Mouse (Mus musculus) lung, postnatal 0 days (tissue): ENCODE data around the gene Tspan5. TPM values are rescaled to one million over a fixed set of nuclear protein-coding genes. Genes with fewer than 3 reads are reported as not detected.
A peak's percentile ranks its signal among the peaks of the same experiment; 100 is the strongest.

Experiments used
- ATAC-seq: fragments of 200-750 bp; cut with Nextera tagmentation; 2 replicates; pipeline ENCODE4 v1.8.0; 2017; ENCODE audit warnings: moderate library complexity
- DNase-seq: peaks from one replicate; pipeline ENCODE4 v3.0.0-alpha.2; 2016; ENCODE audit warnings: low spot score
- H3K27ac ChIP-seq: fragments of 300-500 bp; sonication (generic); 2 replicates; pipeline ENCODE4 v1.5.1; 2014; ENCODE audit warnings: antibody characterized with exemption, mild to moderate bottlenecking, low read length, mixed read lengths
- H3K27me3 ChIP-seq: fragments of 300-500 bp; sonication (generic); replicated peaks from 2 replicates; pipeline ENCODE4 v1.6.1; 2014; ENCODE audit warnings: low read length, mixed read lengths; ENCODE audit not compliant: insufficient read depth
- H3K36me3 ChIP-seq: fragments of 300-500 bp; sonication (generic); 2 replicates; pipeline ENCODE4 v1.6.1; 2014; ENCODE audit warnings: low read length, mixed read lengths; ENCODE audit not compliant: insufficient read depth
- H3K4me1 ChIP-seq: fragments of 300-500 bp; sonication (generic); 2 replicates; pipeline ENCODE4 v1.6.1; 2014; ENCODE audit warnings: antibody characterized with exemption, low read depth, low read length, mixed read lengths; ENCODE audit not compliant: insufficient read depth
- H3K4me2 ChIP-seq: fragments of 300-500 bp; sonication (generic); replicated peaks from 2 replicates; pipeline ENCODE4 v1.6.1; 2014; ENCODE audit warnings: low read depth, mild to moderate bottlenecking, low read length, moderate library complexity, mixed read lengths
- H3K4me3 ChIP-seq: fragments of 300-500 bp; sonication (generic); 2 replicates; pipeline ENCODE4 v1.5.1; 2014; ENCODE audit warnings: low read depth, low read length
- H3K9ac ChIP-seq: fragments of 300-500 bp; sonication (generic); replicated peaks from 2 replicates; pipeline ENCODE4 v1.6.1; 2014; ENCODE audit warnings: low read depth, mild to moderate bottlenecking
- H3K9me3 ChIP-seq: fragments of 300-500 bp; sonication (generic); 2 replicates; pipeline ENCODE4 v1.6.1; 2016; ENCODE audit warnings: low read length, mixed read lengths
- CTCF ChIP-seq: IDR thresholded peaks from 2 replicates; pipeline ENCODE4 v1.5.1; 2016; ENCODE audit warnings: antibody characterized with exemption, mild to moderate bottlenecking
- EP300 ChIP-seq: IDR thresholded peaks from 2 replicates; pipeline ENCODE4 v1.6.1; 2016; ENCODE audit warnings: antibody characterized with exemption, mild to moderate bottlenecking, control low read depth
- WGBS: fragments of 180-500 bp; shearing (Covaris S2); extraction: QIAGEN DNeasy Blood & Tissue Kit; methylation state at CpG from one replicate; pipeline ENCODE4 v1.1.7; 2014; 5-methylcytosine and 5-hydroxymethylcytosine counted together
- polyA plus RNA-seq: library from polyadenylated mRNA; unstranded; fragments of >200 nt; fragmentation: Nextera tagmentation; extraction: Ambion mirVana; gene quantifications from 2 replicates; pipeline ENCODE4 v1.2.1, GENCODE M21; 2015

The Tspan5 gene
- polyA plus RNA-seq, 1 experiment from 2014 or later, result 33.0 TPM

- H3K27ac ChIP-seq, result no peak overlapping the region; the same call in 1 of the 2 replicates
- no peak overlapping the region for H3K4me3 ChIP-seq
- H3K4me2 ChIP-seq, result no peak overlapping the region
- H3K9me3 ChIP-seq, result no peaks in the 10 kb centered on the region
- no peak for TF ChIP-seq CTCF
- TF ChIP-seq EP300, result peak; percentile 64
- ATAC-seq (peak; percentile 60), DNase-seq (peak; percentile 59)
- no peaks in the 10 kb centered on the region for H3K27me3 ChIP-seq
- no peak overlapping the region for H3K9ac ChIP-seq
- H3K36me3 ChIP-seq, result no peaks in the 10 kb centered on the region
- H3K4me1 ChIP-seq, result peaks cover 8% of the 10 kb centered on the region; the same call in 1 of the 2 replicates
- WGBS, result 27% methylated on average over 5 of the region's 5 CpGs
Measured at GRCm38 (mm10) chr3:138816888-138817656, 75.1 kb downstream of the Tspan5 start.

- Histone ChIP-seq H3K9me3 (no peaks in the 10 kb centered on the region), H3K27me3 (no peaks in the 10 kb centered on the region), H3K4me3 (no peak overlapping the region), H3K9ac (no peak overlapping the region), H3K27ac (no peak overlapping the region), H3K4me1 (peaks cover 8% of the 10 kb centered on the region; the same call in 1 of the 2 replicates), H3K36me3 (no peaks in the 10 kb centered on the region), H3K4me2 (no peak overlapping the region)
- WGBS, result 80% methylated on average over 6 of the region's 6 CpGs
- TF ChIP-seq CTCF (no peak), EP300 (no peak)
- DNase-seq (no peak), ATAC-seq (no peak)
Measured at GRCm38 (mm10) chr3:138819862-138820261, 77.9 kb downstream of the Tspan5 start.

DNA sequence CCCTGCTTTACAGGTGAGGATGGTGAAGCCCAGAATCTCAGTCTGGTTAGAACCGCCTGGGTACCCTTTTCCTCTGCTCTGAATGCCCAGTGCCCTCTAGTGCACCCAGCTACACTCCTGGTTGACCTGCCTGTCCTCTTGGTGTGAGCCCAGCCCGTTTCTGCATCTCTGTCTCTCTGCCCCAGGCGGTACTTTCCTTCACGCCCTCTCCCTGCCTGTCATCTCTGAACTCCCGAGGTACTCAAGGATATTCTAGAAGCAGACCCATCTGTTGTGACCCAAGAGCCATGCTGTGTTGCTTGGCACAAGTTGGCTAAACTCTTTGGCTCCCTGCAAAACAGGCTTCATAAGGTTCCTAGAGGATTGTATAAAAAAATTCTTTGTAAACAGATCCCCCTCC is 78.3 kb downstream of the Tspan5 start:
- 68% methylated on average over 5 of the region's 5 CpGs for WGBS
- TF ChIP-seq EP300 (no peak), CTCF (no peak)
- Histone ChIP-seq H3K4me1 (peaks cover 4% of the 10 kb centered on the region; the same call in 1 of the 2 replicates), H3K27me3 (no peaks in the 10 kb centered on the region), H3K4me3 (no peak overlapping the region), H3K36me3 (no peaks in the 10 kb centered on the region), H3K9ac (no peak overlapping the region), H3K4me2 (no peak overlapping the region), H3K9me3 (no peaks in the 10 kb centered on the region), H3K27ac (no peak overlapping the region)
- DNase-seq (no peak), ATAC-seq (no peak)

DNA sequence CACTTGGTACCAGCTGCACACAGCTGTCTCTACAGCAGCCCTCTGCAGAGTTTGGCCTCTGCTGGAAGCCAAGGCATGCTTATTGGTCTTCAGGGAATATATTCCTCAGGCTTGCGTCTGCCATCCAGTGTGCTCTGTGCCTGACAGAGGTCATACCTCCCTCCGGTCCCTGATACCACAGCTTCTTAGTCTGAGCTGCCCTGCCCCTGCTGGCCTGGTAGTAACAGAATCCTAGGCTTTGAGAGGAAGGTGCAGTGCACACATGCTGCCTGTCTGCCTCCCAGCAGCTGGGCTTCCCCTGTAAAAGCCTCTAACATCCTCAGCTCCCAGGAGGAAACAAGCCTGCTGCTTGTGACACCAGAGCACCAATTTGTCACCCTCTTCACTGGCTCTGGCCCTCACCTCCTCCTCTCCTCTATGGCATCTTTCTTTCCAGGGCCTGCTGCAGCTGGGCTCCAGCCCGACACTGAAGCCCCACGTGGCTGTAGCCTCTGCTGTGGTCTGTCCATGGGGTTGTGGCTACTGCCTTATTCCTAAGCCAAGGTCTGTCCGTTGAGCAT is 80.0 kb downstream of the Tspan5 start:
- DNase-seq (no peak), ATAC-seq (peak; percentile 20)
- TF ChIP-seq CTCF (peak; percentile 38), EP300 (no peak)
- no peaks in the 10 kb centered on the region for H3K36me3 ChIP-seq
- 29% methylated on average over 5 of the region's 5 CpGs for WGBS
- H3K27ac ChIP-seq, result no peak overlapping the region
- H3K4me3 ChIP-seq, result no peak overlapping the region
- no peaks in the 10 kb centered on the region for H3K9me3 ChIP-seq
- 0 out of 2 replicates have a peak, but pooled peaks cover 3% of the 10 kb centered on the region for H3K4me1 ChIP-seq
- H3K27me3 ChIP-seq, result no peaks in the 10 kb centered on the region
- no peak overlapping the region for H3K4me2 ChIP-seq
- no peak overlapping the region for H3K9ac ChIP-seq

DNA sequence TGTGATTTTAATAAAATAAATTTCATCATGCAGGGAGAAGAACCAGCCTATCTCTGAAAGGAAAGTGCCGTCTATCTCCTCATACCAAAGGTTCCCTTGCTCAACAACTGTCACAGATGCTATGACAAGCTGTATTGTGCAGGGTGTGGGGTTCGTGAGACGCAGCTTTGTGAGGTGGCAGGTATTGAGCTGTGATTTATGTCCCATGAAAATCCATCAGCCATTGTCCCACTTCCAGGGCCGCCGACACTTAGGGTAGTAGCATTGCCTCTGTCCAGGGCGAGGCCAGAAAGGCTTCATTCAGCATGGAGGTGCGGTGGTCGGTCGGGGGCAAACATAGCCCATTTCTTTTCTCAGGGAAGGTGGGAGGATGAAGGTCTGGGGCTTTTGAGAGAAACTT is 81.9 kb downstream of the Tspan5 start:
- Histone ChIP-seq H3K27ac (no peak overlapping the region), H3K36me3 (no peaks in the 10 kb centered on the region), H3K9me3 (no peaks in the 10 kb centered on the region), H3K4me3 (no peak overlapping the region), H3K4me2 (no peak overlapping the region), H3K27me3 (no peaks in the 10 kb centered on the region), H3K9ac (no peak overlapping the region), H3K4me1 (0 out of 2 replicates have a peak, but pooled peaks cover 3% of the 10 kb centered on the region)
- DNase-seq (no peak), ATAC-seq (no peak)
- WGBS, result 82% methylated on average over 9 of the region's 9 CpGs
- TF ChIP-seq CTCF, result no peak
- no peak for TF ChIP-seq EP300

- no peak for DNase-seq
- Histone ChIP-seq H3K36me3 (no peaks in the 10 kb centered on the region), H3K9ac (no peak overlapping the region), H3K4me1 (0 out of 2 replicates have a peak, but pooled peaks cover 3% of the 10 kb centered on the region), H3K9me3 (no peaks in the 10 kb centered on the region), H3K27ac (no peak overlapping the region), H3K27me3 (no peaks in the 10 kb centered on the region), H3K4me2 (no peak overlapping the region), H3K4me3 (no peak overlapping the region)
- WGBS, result 78% methylated on average over 6 of the region's 6 CpGs
- no peak for ATAC-seq
- no peak for TF ChIP-seq CTCF
- no peak for TF ChIP-seq EP300
Measured at GRCm38 (mm10) chr3:138825296-138825695, 83.3 kb downstream of the Tspan5 start.
